Mouse (Mus musculus): ENCODE data around the gene Olfr419.

- TF ChIP-seq CTCF (IDR thresholded peaks at IDR 0.05; ENCODE audit: insufficient read depth, low read length) (no peak), POLR2A (IDR thresholded peaks at IDR 0.05; ENCODE audit: borderline replicate concordance, extremely low read depth, low read depth, low read length) (no peak)
Measured at GRCm38 (mm10) chr1:174251961-174252360, at the start of gene Olfr419.

Measured in lung, adult 2 months (tissue).